Mouse (Mus musculus): ENCODE measurements around the gene Glb1l3. TPM values are rescaled to one million over a fixed set of nuclear protein-coding genes. Genes with fewer than 3 reads are reported as not detected.
A peak's percentile ranks its signal among the peaks of the same experiment; 100 is the strongest.
"Not testable (repeated sequence)": the region's sequence is repeated elsewhere in the genome, so short reads cannot be mapped to it uniquely, and the experiment has no call there.

Gene Glb1l3
- polyA plus RNA-seq (2014; fragmentation: Nextera tagmentation; extraction: Ambion mirVana): not detected in 2 replicates

- Histone ChIP-seq H3K4me2 (ENCODE audit: low read depth, low read length, severe bottlenecking) (no peak within 1 kb of the TSS), H3K4me3 (ENCODE audit: low read depth, low read length) (no peak within 1 kb of the TSS), H3K9me3 (ENCODE audit: control insufficient read depth, low read length) (no peaks in the 10 kb centered on the region), H3K9ac (ENCODE audit: low read length) (no peak within 1 kb of the TSS), H3K36me3 (ENCODE audit: control insufficient read depth, insufficient read depth, low read length) (no peaks in the 10 kb centered on the region), H3K27ac (ENCODE audit: low read depth, low read length) (no peak within 1 kb of the TSS), H3K27me3 (ENCODE audit: control insufficient read depth, insufficient read depth, low read length) (no peaks in the 10 kb centered on the region), H3K4me1 (replicated peaks; ENCODE audit: control insufficient read depth, insufficient read depth, low read length) (no peaks in the 10 kb centered on the region)
- WGBS: 76% methylated on average over 5 of the region's 5 CpGs
- DNase-seq (ENCODE audit: low spot score) (no peak), ATAC-seq (replicated peaks; ENCODE audit: low FRiP score) (no peak)
These were observed at the start of gene Glb1l3 for GRCm38 (mm10) chr9:26860751-26861150. Gene Glb1l3, minus strand, starts transcription at chr9:26860890.

- 82% methylated on average over 7 of the region's 7 CpGs for WGBS
- DNase-seq (ENCODE audit: low spot score); H3K27ac ChIP-seq (ENCODE audit: low read depth, low read length); H3K9me3 ChIP-seq (ENCODE audit: control insufficient read depth, low read length); H3K9ac ChIP-seq (ENCODE audit: low read length); H3K36me3 ChIP-seq (ENCODE audit: control insufficient read depth, insufficient read depth, low read length); H3K4me1 ChIP-seq (replicated peaks; ENCODE audit: control insufficient read depth, insufficient read depth, low read length); H3K4me2 ChIP-seq (ENCODE audit: low read depth, low read length, severe bottlenecking); H3K4me3 ChIP-seq (ENCODE audit: low read depth, low read length); ATAC-seq (replicated peaks; ENCODE audit: low FRiP score); H3K27me3 ChIP-seq (ENCODE audit: control insufficient read depth, insufficient read depth, low read length): not testable (repeated sequence)
These were observed 9.2 kb upstream of the Glb1l3 start for GRCm38 (mm10) chr9:26869856-26870255.

- WGBS: 86% methylated on average over 3 of the region's 3 CpGs
- Histone ChIP-seq H3K4me2 (ENCODE audit: low read depth, low read length, severe bottlenecking) (no peak overlapping the region), H3K4me1 (replicated peaks; ENCODE audit: control insufficient read depth, insufficient read depth, low read length) (no peaks in the 10 kb centered on the region), H3K9ac (ENCODE audit: low read length) (no peak overlapping the region), H3K27me3 (ENCODE audit: control insufficient read depth, insufficient read depth, low read length) (no peaks in the 10 kb centered on the region), H3K27ac (ENCODE audit: low read depth, low read length) (no peak overlapping the region), H3K36me3 (ENCODE audit: control insufficient read depth, insufficient read depth, low read length) (no peaks in the 10 kb centered on the region), H3K4me3 (ENCODE audit: low read depth, low read length) (no peak overlapping the region), H3K9me3 (ENCODE audit: control insufficient read depth, low read length) (no peaks in the 10 kb centered on the region)
- DNase-seq (ENCODE audit: low spot score) (no peak), ATAC-seq (replicated peaks; ENCODE audit: low FRiP score) (no peak)
These were observed 29.6 kb downstream of the Glb1l3 start for GRCm38 (mm10) chr9:26831089-26831488.

GRCm38 (mm10) chr9:26819942-26820341, 40.7 kb downstream of the Glb1l3 start:
- DNase-seq (ENCODE audit: low spot score) (no peak), ATAC-seq (replicated peaks; ENCODE audit: low FRiP score) (no peak)
- WGBS: 74% methylated on average over 1 of the region's 1 CpGs
- H3K4me2 ChIP-seq (ENCODE audit: low read depth, low read length, severe bottlenecking): no peak overlapping the region
- no peaks in the 10 kb centered on the region for H3K9me3 ChIP-seq (ENCODE audit: control insufficient read depth, low read length)
- H3K36me3 ChIP-seq (ENCODE audit: control insufficient read depth, insufficient read depth, low read length): no peaks in the 10 kb centered on the region
- H3K4me1 ChIP-seq (replicated peaks; ENCODE audit: control insufficient read depth, insufficient read depth, low read length): no peaks in the 10 kb centered on the region
- H3K27me3 ChIP-seq (ENCODE audit: control insufficient read depth, insufficient read depth, low read length): no peaks in the 10 kb centered on the region
- H3K9ac ChIP-seq (ENCODE audit: low read length): no peak overlapping the region
- H3K4me3 ChIP-seq (ENCODE audit: low read depth, low read length): no peak overlapping the region
- no peak overlapping the region for H3K27ac ChIP-seq (ENCODE audit: low read depth, low read length)

- no peak overlapping the region for H3K4me2 ChIP-seq (ENCODE audit: low read depth, low read length, severe bottlenecking)
- H3K9me3 ChIP-seq (ENCODE audit: control insufficient read depth, low read length): no peaks in the 10 kb centered on the region
- no peak for ATAC-seq (replicated peaks; ENCODE audit: low FRiP score)
- no peak overlapping the region for H3K27ac ChIP-seq (ENCODE audit: low read depth, low read length)
- no peak for DNase-seq (ENCODE audit: low spot score)
- H3K4me3 ChIP-seq (ENCODE audit: low read depth, low read length): no peak overlapping the region
- 86% methylated on average over 2 of the region's 2 CpGs for WGBS
- no peaks in the 10 kb centered on the region; the same call in 1 of the 2 replicates for H3K4me1 ChIP-seq (replicated peaks; ENCODE audit: control insufficient read depth, insufficient read depth, low read length)
- H3K9ac ChIP-seq (ENCODE audit: low read length): no peak overlapping the region
- H3K36me3 ChIP-seq (ENCODE audit: control insufficient read depth, insufficient read depth, low read length): no peaks in the 10 kb centered on the region
- no peaks in the 10 kb centered on the region for H3K27me3 ChIP-seq (ENCODE audit: control insufficient read depth, insufficient read depth, low read length)
These were observed 52.0 kb downstream of the Glb1l3 start for GRCm38 (mm10) chr9:26808735-26809134.

- peak; percentile 100 for ATAC-seq (replicated peaks; ENCODE audit: low FRiP score)
- Histone ChIP-seq H3K9ac (ENCODE audit: low read length) (peak within 1 kb of the TSS; percentile 66), H3K27me3 (ENCODE audit: control insufficient read depth, insufficient read depth, low read length) (no peaks in the 10 kb centered on the region), H3K36me3 (ENCODE audit: control insufficient read depth, insufficient read depth, low read length) (no peaks in the 10 kb centered on the region), H3K4me3 (ENCODE audit: low read depth, low read length) (peak within 1 kb of the TSS; percentile 43), H3K4me2 (ENCODE audit: low read depth, low read length, severe bottlenecking) (peak within 1 kb of the TSS; percentile 79), H3K9me3 (ENCODE audit: control insufficient read depth, low read length) (no peaks in the 10 kb centered on the region), H3K4me1 (replicated peaks; ENCODE audit: control insufficient read depth, insufficient read depth, low read length) (no peaks in the 10 kb centered on the region; the same call in 1 of the 2 replicates), H3K27ac (ENCODE audit: low read depth, low read length) (peak within 1 kb of the TSS; percentile 46; the same call in 1 of the 2 replicates)
- peak; percentile 98 for DNase-seq (ENCODE audit: low spot score)
- WGBS: 2% methylated on average over 33 of the region's 33 CpGs
These were observed 54.6 kb downstream of the Glb1l3 start, which contains the start of gene Glb1l2 for GRCm38 (mm10) chr9:26805935-26806666. Gene Glb1l2, minus strand, starts transcription at chr9:26806468.

GRCm38 (mm10) chr9:26804321-26804720, 56.4 kb downstream of the Glb1l3 start:
- no peaks in the 10 kb centered on the region for H3K9me3 ChIP-seq (ENCODE audit: control insufficient read depth, low read length)
- DNase-seq (ENCODE audit: low spot score) (no peak), ATAC-seq (replicated peaks; ENCODE audit: low FRiP score) (no peak)
- H3K36me3 ChIP-seq (ENCODE audit: control insufficient read depth, insufficient read depth, low read length): no peaks in the 10 kb centered on the region
- H3K4me3 ChIP-seq (ENCODE audit: low read depth, low read length): no peak overlapping the region
- no peak overlapping the region for H3K9ac ChIP-seq (ENCODE audit: low read length)
- H3K27ac ChIP-seq (ENCODE audit: low read depth, low read length): no peak overlapping the region
- no peaks in the 10 kb centered on the region; the same call in 1 of the 2 replicates for H3K4me1 ChIP-seq (replicated peaks; ENCODE audit: control insufficient read depth, insufficient read depth, low read length)
- H3K27me3 ChIP-seq (ENCODE audit: control insufficient read depth, insufficient read depth, low read length): no peaks in the 10 kb centered on the region
- no peak overlapping the region for H3K4me2 ChIP-seq (ENCODE audit: low read depth, low read length, severe bottlenecking)

- H3K9me3 ChIP-seq (ENCODE audit: control insufficient read depth, low read length): no peaks in the 10 kb centered on the region
- ATAC-seq (replicated peaks; ENCODE audit: low FRiP score): no peak
- WGBS: 93% methylated on average over 2 of the region's 2 CpGs
These were observed 60.3 kb downstream of the Glb1l3 start for GRCm38 (mm10) chr9:26800357-26800756.

GRCm38 (mm10) chr9:26798731-26799130, 62.0 kb downstream of the Glb1l3 start:
- Histone ChIP-seq H3K27me3 (ENCODE audit: control insufficient read depth, insufficient read depth, low read length) (no peaks in the 10 kb centered on the region), H3K36me3 (ENCODE audit: control insufficient read depth, insufficient read depth, low read length) (no peaks in the 10 kb centered on the region), H3K4me3 (ENCODE audit: low read depth, low read length) (no peak overlapping the region), H3K27ac (ENCODE audit: low read depth, low read length) (no peak overlapping the region), H3K9me3 (ENCODE audit: control insufficient read depth, low read length) (no peaks in the 10 kb centered on the region), H3K9ac (ENCODE audit: low read length) (no peak overlapping the region), H3K4me1 (replicated peaks; ENCODE audit: control insufficient read depth, insufficient read depth, low read length) (no peaks in the 10 kb centered on the region), H3K4me2 (ENCODE audit: low read depth, low read length, severe bottlenecking) (no peak overlapping the region)
- ATAC-seq (replicated peaks; ENCODE audit: low FRiP score) (no peak), DNase-seq (ENCODE audit: low spot score) (no peak)
- WGBS: 91% methylated on average over 1 of the region's 1 CpGs

More at GRCm38 (mm10) chr9:26800357-26800756, 60.3 kb downstream of the Glb1l3 start:
- Histone ChIP-seq H3K9ac (ENCODE audit: low read length) (no peak overlapping the region), H3K27me3 (ENCODE audit: control insufficient read depth, insufficient read depth, low read length) (no peaks in the 10 kb centered on the region), H3K36me3 (ENCODE audit: control insufficient read depth, insufficient read depth, low read length) (no peaks in the 10 kb centered on the region), H3K4me3 (ENCODE audit: low read depth, low read length) (no peak overlapping the region), H3K27ac (ENCODE audit: low read depth, low read length) (no peak overlapping the region), H3K4me1 (replicated peaks; ENCODE audit: control insufficient read depth, insufficient read depth, low read length) (no peaks in the 10 kb centered on the region; the same call in 1 of the 2 replicates), H3K4me2 (ENCODE audit: low read depth, low read length, severe bottlenecking) (no peak overlapping the region)
- no peak for DNase-seq (ENCODE audit: low spot score)
